Mouse (Mus musculus) cerebellum, adult 9-10 months (tissue): Measurements from ENCODE around the gene Cntnap2.
"Not testable (repeated sequence)": the region's sequence is repeated elsewhere in the genome, so short reads cannot be mapped to it uniquely, and the experiment has no call there.

Experiments used
- DNase-seq: peaks from one replicate; pipeline ENCODE4 v3.0.0; 2022

The Cntnap2 gene

GRCm38 (mm10) chr6:47013535-47013934 lies 1954.4 kb downstream of the Cntnap2 start:
- peak; percentile 82 for DNase-seq

- DNase-seq: peak; percentile 5
Observed at GRCm38 (mm10) chr6:47014886-47015586, 1955.9 kb downstream of the Cntnap2 start.

GRCm38 (mm10) chr6:47026064-47026686 lies 1967.0 kb downstream of the Cntnap2 start:
- no peak for DNase-seq

- no peak for DNase-seq
Observed at GRCm38 (mm10) chr6:47031362-47031761, 1972.2 kb downstream of the Cntnap2 start.

- DNase-seq: peak; percentile 29
Observed at GRCm38 (mm10) chr6:47042602-47043001, 1983.4 kb downstream of the Cntnap2 start.

- no peak for DNase-seq
Observed at GRCm38 (mm10) chr6:47043586-47043985, 1984.4 kb downstream of the Cntnap2 start.

- no peak for DNase-seq
Observed at GRCm38 (mm10) chr6:47044385-47045200, 1985.4 kb downstream of the Cntnap2 start.

GRCm38 (mm10) chr6:47049051-47049450 lies 1989.9 kb downstream of the Cntnap2 start:
- no peak for DNase-seq

GRCm38 (mm10) chr6:47050319-47051222 lies 1991.4 kb downstream of the Cntnap2 start:
- DNase-seq: no peak

- no peak for DNase-seq
Observed at GRCm38 (mm10) chr6:47061341-47061740, 2002.2 kb downstream of the Cntnap2 start.

- no peak for DNase-seq
Observed at GRCm38 (mm10) chr6:47089998-47090397, 2030.8 kb downstream of the Cntnap2 start.

GRCm38 (mm10) chr6:47104951-47105350 lies 2045.8 kb downstream of the Cntnap2 start:
- no peak for DNase-seq

GRCm38 (mm10) chr6:47109582-47110220 lies 2050.5 kb downstream of the Cntnap2 start:
- DNase-seq: no peak

GRCm38 (mm10) chr6:47134063-47134462 lies 2074.9 kb downstream of the Cntnap2 start:
- DNase-seq: not testable (repeated sequence)

GRCm38 (mm10) chr6:47153018-47153417 lies 2093.9 kb downstream of the Cntnap2 start:
- DNase-seq: not testable (repeated sequence)

GRCm38 (mm10) chr6:47174580-47175294 lies 2115.6 kb downstream of the Cntnap2 start:
- peak; percentile 57 for DNase-seq

GRCm38 (mm10) chr6:47175356-47176156 lies 2116.4 kb downstream of the Cntnap2 start:
- DNase-seq: peak; percentile 77

- not testable (repeated sequence) for DNase-seq
Observed at GRCm38 (mm10) chr6:47176157-47176555, 2117.0 kb downstream of the Cntnap2 start.

- DNase-seq: not testable (repeated sequence)
Observed at GRCm38 (mm10) chr6:47181372-47181771, 2122.2 kb downstream of the Cntnap2 start.

- no peak for DNase-seq
Observed at GRCm38 (mm10) chr6:47182252-47182651, 2123.1 kb downstream of the Cntnap2 start.
